ENCODE assay signal across 29 mouse cellular contexts in genomic region chr9:61457162-61457523, GRCm38 (mm10).
A peak's percentile ranks its signal among the peaks of the same experiment; 100 is the strongest.
DNase-seq lines count a peak whose midpoint lies in the region; ATAC-seq and TF ChIP-seq lines count a peak whose summit lies in the region.
"Had no signal": no experiment of that assay in that cellular context is flagged by ENCODE, and none has a peak within 500 bp of the region (broad histone marks: within the 10 kb centered on the region; RNA-seq: fewer than 3 reads in every experiment).

No protein-coding gene starts in this region.

- intact Hi-C loops in heart, postnatal 25 days (cut with DNase I) = no loop called here

- H3K36me3 ChIP-seq in hindbrain, embryonic 16.5 days (ENCODE audit: control insufficient read depth, insufficient read depth, low read length) = no peaks in the 10 kb centered on the region
- H3K36me3 ChIP-seq in hindbrain, embryonic 13.5 days = no peaks in the 10 kb centered on the region
- H3K36me3 ChIP-seq in megakaryocyte, embryonic 14.5 days (replicated peaks; ENCODE audit: low read length) = no peaks in the 10 kb centered on the region
- H3K36me3 ChIP-seq: embryonic facial prominence, embryonic 12.5 days; embryonic facial prominence, embryonic 15.5 days; G1E; heart, embryonic 12.5 days; heart, embryonic 15.5 days; intestine, embryonic 15.5 days had no signal

- TF ChIP-seq POLR2A in brain, embryonic 14.5 days (IDR thresholded peaks at IDR 0.05; ENCODE audit: borderline replicate concordance, extremely low read depth, insufficient read depth, insufficient read length, poor library complexity, severe bottlenecking) = no peak

- WGBS in hindbrain, embryonic 16.5 days = 31% methylated on average over 10 of the region's 10 CpGs
- WGBS in hindbrain, embryonic 13.5 days = 29% methylated on average over 10 of the region's 10 CpGs

- ATAC-seq in hindbrain, embryonic 16.5 days = peak; percentile 30; the same call in 1 of the 2 replicates
- no peak for ATAC-seq in hindbrain, embryonic 13.5 days (ENCODE audit: low FRiP score)
- no peak for ATAC-seq in megakaryocyte, adult 5-6 weeks (ENCODE audit: poor library complexity, severe bottlenecking)
- ATAC-seq: forebrain, embryonic 14.5 days; forebrain, postnatal 0 days; intestine, embryonic 15.5 days; Patski had no signal

- TF ChIP-seq CTCF in brain, embryonic 14.5 days (IDR thresholded peaks at IDR 0.05; ENCODE audit: borderline replicate concordance, extremely low read depth, insufficient read depth, insufficient read length) = no peak

- no peak overlapping the region for H3K9ac ChIP-seq in hindbrain, embryonic 16.5 days (ENCODE audit: low read depth, low read length)
- H3K9ac ChIP-seq in hindbrain, embryonic 13.5 days = no peak overlapping the region
- H3K9ac ChIP-seq: embryonic facial prominence, embryonic 12.5 days; embryonic facial prominence, embryonic 15.5 days; forebrain, postnatal 0 days; heart, embryonic 12.5 days; heart, embryonic 15.5 days; intestine, embryonic 15.5 days had no signal

- no peak overlapping the region for H3K4me3 ChIP-seq in hindbrain, embryonic 16.5 days (ENCODE audit: low read length)
- no peak overlapping the region for H3K4me3 ChIP-seq in hindbrain, embryonic 13.5 days
- H3K4me3 ChIP-seq in megakaryocyte, embryonic 14.5 days (replicated peaks) = peak overlapping the region; percentile 30
- H3K4me3 ChIP-seq: embryonic facial prominence, embryonic 12.5 days; embryonic facial prominence, embryonic 15.5 days; gastrocnemius, adult 2 months; heart, embryonic 12.5 days; heart, embryonic 15.5 days; intestine, embryonic 15.5 days had no signal

- no peak overlapping the region for H3K27ac ChIP-seq in hindbrain, embryonic 16.5 days (ENCODE audit: low read depth, low read length)
- H3K27ac ChIP-seq in hindbrain, embryonic 13.5 days = no peak overlapping the region
- H3K27ac ChIP-seq: embryonic facial prominence, embryonic 12.5 days; embryonic facial prominence, embryonic 15.5 days; gastrocnemius, adult 2 months; heart, embryonic 15.5 days; intestine, embryonic 15.5 days had no signal

- no peaks in the 10 kb centered on the region for H3K9me3 ChIP-seq in hindbrain, embryonic 16.5 days (ENCODE audit: control insufficient read depth, low read length)
- no peaks in the 10 kb centered on the region for H3K9me3 ChIP-seq in hindbrain, embryonic 13.5 days
- no peaks in the 10 kb centered on the region for H3K9me3 ChIP-seq in megakaryocyte, embryonic 14.5 days
- H3K9me3 ChIP-seq: embryonic facial prominence, embryonic 12.5 days; embryonic facial prominence, embryonic 15.5 days; G1E; heart, embryonic 12.5 days; heart, embryonic 15.5 days; intestine, embryonic 15.5 days had no signal

- no peaks in the 10 kb centered on the region for H3K27me3 ChIP-seq in hindbrain, embryonic 16.5 days (replicated peaks; ENCODE audit: control insufficient read depth, insufficient read depth, low read length)
- peaks cover 72% of the 10 kb centered on the region for H3K27me3 ChIP-seq in hindbrain, embryonic 13.5 days
- peaks cover 90% of the 10 kb centered on the region for H3K27me3 ChIP-seq in megakaryocyte, embryonic 14.5 days (replicated peaks)
- H3K27me3 ChIP-seq: CH12.LX; embryonic facial prominence, embryonic 12.5 days; intestine, embryonic 15.5 days had no signal

- peak; percentile 75 for DNase-seq in heart, adult 11 months
- no peak for DNase-seq in heart, postnatal 25 days (ENCODE audit: low spot score)
- DNase-seq in brain, embryonic 14.5 days (ENCODE audit: low read depth) = peak; percentile 41
- DNase-seq in thymus, postnatal 10 days (ENCODE audit: low spot score in 2 of 2) = no peak
- DNase-seq: adrenal gland, postnatal 10 days; adrenal gland, postnatal 36 days; cerebellum, adult 11 months; cerebellum, adult 2 months; cerebellum, adult 9-11 months; forebrain, postnatal 0 days; gastrocnemius, adult 2 months; gastrocnemius, postnatal 14 days; heart, adult 18-20 months; heart, postnatal 10 days; heart, postnatal 4 days; kidney, adult 11 months had no signal

- peaks cover 5% of the 10 kb centered on the region for H3K4me1 ChIP-seq in hindbrain, embryonic 16.5 days (ENCODE audit: control insufficient read depth, insufficient read depth, low read depth, low read length)
- peaks cover 24% of the 10 kb centered on the region for H3K4me1 ChIP-seq in hindbrain, embryonic 13.5 days (replicated peaks)
- H3K4me1 ChIP-seq in megakaryocyte, embryonic 14.5 days = peaks cover 40% of the 10 kb centered on the region

- H3K4me2 ChIP-seq in hindbrain, embryonic 16.5 days (ENCODE audit: low read length) = no peak overlapping the region
- no peak overlapping the region for H3K4me2 ChIP-seq in hindbrain, embryonic 13.5 days
- H3K4me2 ChIP-seq: embryonic facial prominence, embryonic 12.5 days; embryonic facial prominence, embryonic 15.5 days; heart, embryonic 12.5 days; heart, embryonic 15.5 days; intestine, embryonic 15.5 days had no signal

Comparison
In these comparisons a context has a peak if more than half of its experiments do, and no peak if none do; other contexts are left out.
1. DNase-seq: peak in heart, adult 11 months (single experiment) and brain, embryonic 14.5 days (single experiment); none in heart, postnatal 25 days (single experiment) and thymus, postnatal 10 days (0 of 2).